Mouse (Mus musculus): ENCODE data around the gene Rai1. TPM values are rescaled to one million over a fixed set of nuclear protein-coding genes. Genes with fewer than 3 reads are reported as not detected.

Rai1 gene
- polyA plus RNA-seq, 1 experiment = 133 TPM

DNA sequence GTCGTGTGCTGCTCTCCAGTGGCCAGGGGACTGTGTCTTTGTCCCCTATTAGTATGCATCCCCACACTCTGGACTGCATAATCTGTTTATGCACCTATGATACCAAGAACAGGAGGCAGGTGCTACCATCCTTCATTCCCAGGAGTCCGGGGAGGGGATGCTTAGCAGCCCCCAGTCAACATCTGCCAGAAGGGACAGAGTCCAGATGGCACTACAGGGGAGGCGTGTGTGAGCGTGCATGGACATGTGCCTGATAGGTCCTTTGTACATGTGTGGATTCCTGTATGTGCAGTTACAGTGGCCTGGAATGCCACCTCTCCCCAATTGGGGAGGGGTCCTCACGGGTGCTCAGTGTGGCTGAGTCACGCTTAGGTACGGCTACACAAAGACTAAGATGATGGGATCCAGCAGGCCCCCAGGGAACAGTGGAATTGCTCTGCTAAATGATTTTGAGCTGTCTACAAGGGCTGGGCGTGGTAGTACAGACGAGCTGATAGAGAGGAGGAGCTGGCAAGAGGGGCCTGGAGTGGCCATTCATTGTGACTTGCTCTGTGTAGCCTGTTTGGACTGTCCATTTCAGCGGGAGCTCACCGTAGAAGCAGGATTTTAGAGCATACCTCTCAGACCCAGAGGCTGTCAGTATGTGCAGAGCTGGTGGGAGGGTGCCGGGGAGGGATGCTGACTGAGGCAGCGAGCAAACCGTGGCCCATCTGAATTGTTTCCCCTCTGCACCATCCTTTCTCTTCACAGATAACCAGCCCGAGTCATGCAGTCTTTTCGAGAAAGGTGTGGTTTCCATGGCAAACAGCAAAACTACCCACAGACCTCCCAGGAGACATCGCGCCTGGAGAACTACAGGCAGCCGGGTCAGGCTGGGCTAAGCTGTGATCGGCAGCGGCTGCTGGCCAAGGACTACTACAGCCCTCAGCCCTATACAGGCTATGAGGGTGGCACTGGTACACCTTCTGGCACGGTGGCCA lies 79.8 kb downstream of the Rai1 start:
- no peak for TF ChIP-seq GATA1 (IDR thresholded peaks at IDR 0.05; ENCODE audit: low read length)

- no peak for TF ChIP-seq GATA1 (IDR thresholded peaks at IDR 0.05; ENCODE audit: low read length)
These were observed 80.8 kb downstream of the Rai1 start for GRCm38 (mm10) chr11:60185396-60186231.

GRCm38 (mm10) chr11:60187070-60187469 lies 82.3 kb downstream of the Rai1 start:
- no peak for TF ChIP-seq GATA1 (IDR thresholded peaks at IDR 0.05; ENCODE audit: low read length)

DNA sequence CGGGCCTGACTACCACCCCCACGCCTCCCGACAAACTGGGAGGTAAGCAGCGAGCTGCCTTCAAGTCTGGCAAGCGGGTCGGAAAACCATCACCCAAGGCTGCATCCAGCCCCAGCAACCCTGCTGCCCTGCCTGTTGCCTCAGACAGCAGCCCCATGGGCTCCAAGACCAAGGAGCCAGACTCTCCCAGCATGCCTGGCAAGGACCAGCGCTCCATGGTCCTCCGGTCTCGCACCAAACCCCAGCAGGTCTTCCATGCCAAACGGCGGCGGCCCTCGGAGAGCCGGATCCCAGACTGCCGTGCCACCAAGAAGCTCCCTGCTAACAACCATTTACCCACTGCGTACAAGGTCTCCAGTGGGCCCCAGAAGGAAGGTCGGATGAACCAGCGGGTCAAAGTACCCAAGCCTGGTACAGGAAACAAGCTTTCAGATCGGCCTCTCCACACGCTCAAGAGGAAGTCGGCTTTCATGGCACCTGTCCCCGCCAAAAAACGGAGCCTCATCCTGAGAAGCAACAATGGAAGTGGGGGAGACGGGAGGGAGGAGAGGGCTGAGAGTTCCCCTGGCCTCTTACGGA lies 83.6 kb downstream of the Rai1 start:
- TF ChIP-seq GATA1 (IDR thresholded peaks at IDR 0.05; ENCODE audit: low read length) = no peak

DNA sequence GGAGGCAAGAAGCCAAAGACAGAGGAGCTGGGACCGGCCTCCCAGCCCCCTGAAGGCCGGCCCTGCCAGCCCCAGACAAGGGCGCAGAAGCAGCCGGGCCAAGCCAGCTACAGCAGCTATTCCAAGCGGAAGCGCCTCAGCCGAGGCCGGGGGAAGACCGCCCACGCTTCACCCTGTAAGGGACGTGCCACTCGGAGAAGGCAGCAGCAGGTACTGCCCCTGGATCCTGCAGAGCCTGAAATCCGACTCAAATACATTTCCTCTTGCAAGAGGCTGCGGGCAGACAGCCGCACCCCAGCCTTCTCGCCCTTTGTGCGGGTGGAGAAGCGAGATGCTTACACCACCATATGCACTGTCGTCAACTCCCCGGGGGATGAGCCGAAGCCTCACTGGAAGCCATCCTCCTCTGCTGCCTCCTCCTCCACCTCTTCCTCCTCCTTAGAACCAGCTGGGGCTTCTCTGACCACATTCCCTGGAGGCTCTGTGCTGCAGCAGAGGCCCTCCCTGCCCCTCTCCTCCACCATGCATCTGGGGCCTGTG lies 84.8 kb downstream of the Rai1 start:
- no peak for TF ChIP-seq GATA1 (IDR thresholded peaks at IDR 0.05; ENCODE audit: low read length)

DNA sequence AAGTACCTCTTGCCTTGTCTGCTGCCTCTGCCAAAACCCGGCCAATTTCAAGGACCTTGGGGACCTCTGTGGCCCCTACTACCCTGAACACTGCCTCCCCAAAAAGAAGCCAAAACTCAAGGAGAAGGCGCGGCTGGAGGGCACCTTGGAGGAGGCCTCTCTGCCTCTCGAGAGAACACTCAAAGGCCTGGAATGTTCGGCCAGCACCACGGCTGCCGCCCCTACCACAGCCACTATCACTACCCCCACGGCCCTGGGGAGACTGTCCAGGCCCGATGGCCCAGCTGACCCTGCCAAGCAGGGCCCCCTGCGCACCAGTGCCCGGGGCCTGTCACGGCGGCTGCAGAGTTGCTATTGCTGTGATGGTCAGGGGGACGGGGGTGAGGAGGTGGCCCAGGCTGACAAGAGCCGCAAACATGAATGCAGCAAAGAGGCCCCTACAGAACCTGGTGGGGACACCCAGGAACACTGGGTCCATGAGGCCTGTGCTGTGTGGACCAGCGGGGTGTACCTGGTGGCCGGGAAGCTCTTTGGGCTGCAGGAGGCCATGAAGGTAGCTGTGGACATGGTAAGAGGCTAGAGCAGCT lies 85.3 kb downstream of the Rai1 start:
- TF ChIP-seq GATA1 (IDR thresholded peaks at IDR 0.05; ENCODE audit: low read length) = no peak

GRCm38 (mm10) chr11:60192534-60192933 lies 87.7 kb downstream of the Rai1 start:
- no peak for TF ChIP-seq GATA1 (IDR thresholded peaks at IDR 0.05; ENCODE audit: low read length)

GRCm38 (mm10) chr11:60193556-60193955 lies 88.7 kb downstream of the Rai1 start:
- TF ChIP-seq GATA1 (IDR thresholded peaks at IDR 0.05; ENCODE audit: low read length) = no peak

DNA sequence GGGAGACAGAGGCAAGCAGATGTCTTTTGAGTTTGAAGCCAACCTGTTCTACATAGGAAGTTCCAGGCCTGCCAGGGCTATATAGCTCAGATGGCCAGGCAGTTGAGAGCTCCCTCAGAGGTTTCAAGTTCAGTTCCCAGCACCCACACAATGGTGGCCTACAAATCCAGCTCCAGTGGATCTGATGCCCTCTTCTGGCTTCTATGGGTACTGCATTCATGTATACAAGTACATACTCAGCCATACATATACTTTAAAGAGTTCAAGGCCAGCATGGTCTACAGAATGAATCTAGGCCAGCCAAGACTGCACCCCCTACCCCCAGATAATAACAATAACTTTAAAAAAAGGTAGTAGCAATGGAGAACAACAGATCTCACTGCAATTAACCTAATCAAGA lies 90.3 kb downstream of the Rai1 start:
- no peak for TF ChIP-seq GATA1 (IDR thresholded peaks at IDR 0.05; ENCODE audit: low read length)

DNA sequence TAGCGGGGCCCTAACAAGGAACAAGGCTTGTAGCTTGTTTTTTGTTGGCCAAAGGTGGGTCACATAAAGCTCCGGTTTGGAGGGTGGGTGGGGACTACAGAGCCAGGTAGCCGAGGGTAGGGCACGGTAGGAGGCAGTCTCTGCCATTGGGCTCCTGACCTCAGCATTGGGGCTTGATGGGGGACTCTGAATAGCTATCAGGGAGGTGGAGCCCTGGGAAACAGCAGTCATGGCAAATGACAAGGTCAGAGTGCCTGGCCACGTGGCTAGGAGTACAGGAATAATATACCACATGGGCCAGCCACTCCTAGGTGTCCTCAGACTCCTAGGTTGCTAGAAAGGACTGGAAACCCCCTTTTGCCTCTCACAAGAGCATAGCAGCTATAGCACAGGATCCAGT lies 91.5 kb downstream of the Rai1 start:
- no peak for TF ChIP-seq GATA1 (IDR thresholded peaks at IDR 0.05; ENCODE audit: low read length)

DNA sequence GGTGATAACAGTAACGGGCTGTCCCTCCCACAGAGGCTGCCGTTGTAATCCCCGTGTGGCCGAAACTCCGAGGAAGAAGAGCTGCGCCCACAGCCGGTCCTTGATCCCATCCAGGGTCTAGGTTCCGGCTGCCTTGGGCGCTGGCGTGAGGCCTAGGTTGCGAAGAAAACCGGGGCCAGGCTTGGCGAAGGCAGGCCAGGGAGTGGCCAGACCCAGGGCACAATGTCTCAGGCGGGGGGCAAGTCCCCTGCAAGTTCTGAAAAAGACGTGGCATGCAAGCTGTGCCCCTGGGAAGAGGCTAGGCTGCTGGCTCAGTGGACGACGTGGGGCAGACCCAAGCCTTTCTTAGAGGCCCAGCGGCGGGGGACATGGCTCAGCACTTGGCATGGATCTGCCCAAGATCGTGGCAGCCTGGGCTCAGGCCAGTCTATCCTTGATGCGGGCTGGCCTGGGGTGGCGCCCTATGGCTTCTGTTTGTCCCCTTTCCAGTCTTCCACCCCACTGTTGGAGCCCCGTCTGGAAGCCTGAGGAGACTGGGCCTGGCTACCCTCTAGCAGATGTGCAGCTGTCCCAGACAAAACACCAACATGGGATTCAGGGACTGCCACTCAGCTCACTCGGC lies 93.3 kb downstream of the Rai1 start:
- no peak for TF ChIP-seq GATA1 (IDR thresholded peaks at IDR 0.05; ENCODE audit: low read length)

- no peak for TF ChIP-seq GATA1 (IDR thresholded peaks at IDR 0.05; ENCODE audit: low read length)
These were observed 93.8 kb downstream of the Rai1 start for GRCm38 (mm10) chr11:60198651-60199050.

DNA sequence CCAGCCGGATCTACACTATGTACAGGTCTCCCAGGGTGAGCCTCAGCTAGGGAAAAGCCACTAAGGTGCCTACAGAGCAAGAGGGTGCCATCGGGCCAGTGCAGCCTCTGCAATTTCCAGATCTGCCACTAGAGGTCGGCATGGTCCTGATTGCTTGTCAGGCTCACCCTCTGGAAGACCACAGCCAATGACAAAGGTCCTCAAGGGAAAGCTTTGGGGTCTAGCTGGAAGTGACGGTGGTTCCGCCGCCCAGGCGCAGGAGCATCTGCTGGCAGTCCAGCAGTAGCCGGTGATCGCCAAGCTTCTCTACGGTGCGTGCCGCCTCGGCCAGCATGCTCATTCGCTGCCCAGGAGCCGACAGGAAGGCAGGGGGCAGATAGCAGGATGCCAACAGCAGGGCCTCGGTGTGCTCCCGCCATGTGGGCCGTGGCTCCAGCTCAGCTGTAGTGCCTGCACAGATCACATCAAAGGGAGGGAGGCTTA lies 94.9 kb downstream of the Rai1 start:
- no peak for TF ChIP-seq GATA1 (IDR thresholded peaks at IDR 0.05; ENCODE audit: low read length)

DNA sequence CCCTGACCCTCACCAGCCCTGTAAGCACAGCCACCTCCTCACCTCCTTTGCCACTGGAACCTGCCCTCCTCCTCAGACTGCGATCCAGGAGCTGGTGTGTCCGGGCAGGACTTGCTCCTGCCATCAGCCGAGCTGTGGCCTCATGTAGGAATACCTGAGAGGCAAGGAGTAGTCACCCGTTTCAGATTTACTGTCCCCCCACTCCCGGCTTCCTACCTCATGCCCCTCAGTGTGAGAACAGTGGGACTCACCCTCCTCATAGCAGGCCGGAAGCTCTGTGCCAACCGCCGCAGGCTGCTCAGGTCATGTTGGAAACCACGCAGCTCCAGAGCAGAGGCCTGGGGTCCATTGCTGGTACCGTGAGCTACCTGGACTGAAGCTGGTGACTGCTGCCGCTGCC lies 95.6 kb downstream of the Rai1 start:
- no peak for TF ChIP-seq GATA1 (IDR thresholded peaks at IDR 0.05; ENCODE audit: low read length)

All from G1E-ER4 (cell line).